Mouse (Mus musculus): ENCODE data around the gene Tmtc2. TPM values are rescaled to one million over a fixed set of nuclear protein-coding genes. Genes with fewer than 3 reads are reported as not detected.

Tmtc2 gene
- polyA plus RNA-seq, 1 experiment from 2014 or later = 9.6 TPM

- H3K27me3 ChIP-seq (ENCODE audit: control insufficient read depth, insufficient read depth, low read length) = no peaks in the 10 kb centered on the region
- no peak overlapping the region for H3K9ac ChIP-seq (ENCODE audit: low read depth, low read length)
- H3K36me3 ChIP-seq (ENCODE audit: control insufficient read depth, insufficient read depth, low read length) = no peaks in the 10 kb centered on the region
- H3K4me1 ChIP-seq (ENCODE audit: control insufficient read depth, insufficient read depth, low read length) = no peaks in the 10 kb centered on the region
- H3K4me3 ChIP-seq (ENCODE audit: low read length) = no peak overlapping the region
- no peaks in the 10 kb centered on the region for H3K9me3 ChIP-seq (ENCODE audit: control insufficient read depth, low read length)
- H3K4me2 ChIP-seq (replicated peaks; ENCODE audit: low read depth, low read length) = no peak overlapping the region
- WGBS = 81% methylated on average over 2 of the region's 2 CpGs
- ATAC-seq (ENCODE audit: low FRiP score, low TSS enrichment) = no peak
- no peak overlapping the region for H3K27ac ChIP-seq (ENCODE audit: low read depth, low read length)
These were observed 223.9 kb downstream of the Tmtc2 start for GRCm38 (mm10) chr10:105350301-105350700.

- ATAC-seq (ENCODE audit: low FRiP score, low TSS enrichment) = no peak
These were observed 228.3 kb downstream of the Tmtc2 start for GRCm38 (mm10) chr10:105345920-105346319.

GRCm38 (mm10) chr10:105332856-105333255 is 241.4 kb downstream of the Tmtc2 start:
- no peak overlapping the region for H3K4me3 ChIP-seq (ENCODE audit: low read length)
- no peak overlapping the region for H3K27ac ChIP-seq (ENCODE audit: low read depth, low read length)
- no peak overlapping the region for H3K4me2 ChIP-seq (replicated peaks; ENCODE audit: low read depth, low read length)
- 77% methylated on average over 2 of the region's 2 CpGs for WGBS
- H3K27me3 ChIP-seq (ENCODE audit: control insufficient read depth, insufficient read depth, low read length) = no peaks in the 10 kb centered on the region
- no peaks in the 10 kb centered on the region for H3K36me3 ChIP-seq (ENCODE audit: control insufficient read depth, insufficient read depth, low read length)
- H3K4me1 ChIP-seq (ENCODE audit: control insufficient read depth, insufficient read depth, low read length) = no peaks in the 10 kb centered on the region
- ATAC-seq (ENCODE audit: low FRiP score, low TSS enrichment) = no peak
- no peaks in the 10 kb centered on the region for H3K9me3 ChIP-seq (ENCODE audit: control insufficient read depth, low read length)
- H3K9ac ChIP-seq (ENCODE audit: low read depth, low read length) = no peak overlapping the region

More at GRCm38 (mm10) chr10:105345920-105346319, 228.3 kb downstream of the Tmtc2 start:
- Histone ChIP-seq H3K9ac (ENCODE audit: low read depth, low read length) (no peak overlapping the region), H3K27me3 (ENCODE audit: control insufficient read depth, insufficient read depth, low read length) (no peaks in the 10 kb centered on the region), H3K27ac (ENCODE audit: low read depth, low read length) (no peak overlapping the region), H3K9me3 (ENCODE audit: control insufficient read depth, low read length) (no peaks in the 10 kb centered on the region), H3K4me2 (replicated peaks; ENCODE audit: low read depth, low read length) (no peak overlapping the region), H3K4me3 (ENCODE audit: low read length) (no peak overlapping the region), H3K36me3 (ENCODE audit: control insufficient read depth, insufficient read depth, low read length) (no peaks in the 10 kb centered on the region), H3K4me1 (ENCODE audit: control insufficient read depth, insufficient read depth, low read length) (no peaks in the 10 kb centered on the region)
- 88% methylated on average over 3 of the region's 3 CpGs for WGBS

GRCm38 (mm10) chr10:105330327-105330726 is 243.9 kb downstream of the Tmtc2 start:
- H3K4me2 ChIP-seq (replicated peaks; ENCODE audit: low read depth, low read length) = no peak overlapping the region
- no peak overlapping the region for H3K9ac ChIP-seq (ENCODE audit: low read depth, low read length)
- H3K9me3 ChIP-seq (ENCODE audit: control insufficient read depth, low read length) = no peaks in the 10 kb centered on the region
- H3K27ac ChIP-seq (ENCODE audit: low read depth, low read length) = no peak overlapping the region
- ATAC-seq (ENCODE audit: low FRiP score, low TSS enrichment) = no peak
- no peaks in the 10 kb centered on the region for H3K36me3 ChIP-seq (ENCODE audit: control insufficient read depth, insufficient read depth, low read length)
- no peaks in the 10 kb centered on the region for H3K4me1 ChIP-seq (ENCODE audit: control insufficient read depth, insufficient read depth, low read length)
- no peaks in the 10 kb centered on the region for H3K27me3 ChIP-seq (ENCODE audit: control insufficient read depth, insufficient read depth, low read length)
- no peak overlapping the region for H3K4me3 ChIP-seq (ENCODE audit: low read length)
- 28% methylated on average over 5 of the region's 5 CpGs for WGBS

GRCm38 (mm10) chr10:105323646-105324192 is 250.5 kb downstream of the Tmtc2 start:
- Histone ChIP-seq H3K27me3 (ENCODE audit: control insufficient read depth, insufficient read depth, low read length) (no peaks in the 10 kb centered on the region), H3K9me3 (ENCODE audit: control insufficient read depth, low read length) (peaks cover 3% of the 10 kb centered on the region; the same call in 1 of the 2 replicates), H3K36me3 (ENCODE audit: control insufficient read depth, insufficient read depth, low read length) (peaks cover 15% of the 10 kb centered on the region; the same call in 1 of the 2 replicates), H3K4me1 (ENCODE audit: control insufficient read depth, insufficient read depth, low read length) (no peaks in the 10 kb centered on the region), H3K4me2 (replicated peaks; ENCODE audit: low read depth, low read length) (no peak overlapping the region), H3K4me3 (ENCODE audit: low read length) (no peak overlapping the region), H3K27ac (ENCODE audit: low read depth, low read length) (no peak overlapping the region), H3K9ac (ENCODE audit: low read depth, low read length) (no peak overlapping the region)
- 37% methylated on average over 4 of the region's 4 CpGs for WGBS
- ATAC-seq (ENCODE audit: low FRiP score, low TSS enrichment) = peak; percentile 60; the same call in 1 of the 2 replicates

- H3K36me3 ChIP-seq (ENCODE audit: control insufficient read depth, insufficient read depth, low read length) = peaks cover 15% of the 10 kb centered on the region; the same call in 1 of the 2 replicates
- H3K9ac ChIP-seq (ENCODE audit: low read depth, low read length) = no peak overlapping the region
- no peaks in the 10 kb centered on the region for H3K27me3 ChIP-seq (ENCODE audit: control insufficient read depth, insufficient read depth, low read length)
- H3K4me2 ChIP-seq (replicated peaks; ENCODE audit: low read depth, low read length) = no peak overlapping the region
- peaks cover 3% of the 10 kb centered on the region; the same call in 1 of the 2 replicates for H3K9me3 ChIP-seq (ENCODE audit: control insufficient read depth, low read length)
- H3K4me3 ChIP-seq (ENCODE audit: low read length) = no peak overlapping the region
- H3K4me1 ChIP-seq (ENCODE audit: control insufficient read depth, insufficient read depth, low read length) = no peaks in the 10 kb centered on the region
- no peak for ATAC-seq (ENCODE audit: low FRiP score, low TSS enrichment)
- no peak overlapping the region for H3K27ac ChIP-seq (ENCODE audit: low read depth, low read length)
- 61% methylated on average over 3 of the region's 3 CpGs for WGBS
These were observed 254.8 kb downstream of the Tmtc2 start for GRCm38 (mm10) chr10:105319299-105320057.

GRCm38 (mm10) chr10:105318869-105319268 is 255.4 kb downstream of the Tmtc2 start:
- Histone ChIP-seq H3K27me3 (ENCODE audit: control insufficient read depth, insufficient read depth, low read length) (no peaks in the 10 kb centered on the region), H3K4me3 (ENCODE audit: low read length) (no peak overlapping the region), H3K4me1 (ENCODE audit: control insufficient read depth, insufficient read depth, low read length) (no peaks in the 10 kb centered on the region), H3K27ac (ENCODE audit: low read depth, low read length) (no peak overlapping the region), H3K4me2 (replicated peaks; ENCODE audit: low read depth, low read length) (no peak overlapping the region), H3K36me3 (ENCODE audit: control insufficient read depth, insufficient read depth, low read length) (peaks cover 15% of the 10 kb centered on the region; the same call in 1 of the 2 replicates), H3K9ac (ENCODE audit: low read depth, low read length) (no peak overlapping the region), H3K9me3 (ENCODE audit: control insufficient read depth, low read length) (peaks cover 3% of the 10 kb centered on the region; the same call in 1 of the 2 replicates)
- no peak for ATAC-seq (ENCODE audit: low FRiP score, low TSS enrichment)
- WGBS = 52% methylated on average over 2 of the region's 2 CpGs

- no peak overlapping the region for H3K9ac ChIP-seq (ENCODE audit: low read depth, low read length)
- no peaks in the 10 kb centered on the region for H3K9me3 ChIP-seq (ENCODE audit: control insufficient read depth, low read length)
- H3K27ac ChIP-seq (ENCODE audit: low read depth, low read length) = no peak overlapping the region
- H3K4me1 ChIP-seq (ENCODE audit: control insufficient read depth, insufficient read depth, low read length) = no peaks in the 10 kb centered on the region
- no peak overlapping the region for H3K4me3 ChIP-seq (ENCODE audit: low read length)
- H3K27me3 ChIP-seq (ENCODE audit: control insufficient read depth, insufficient read depth, low read length) = no peaks in the 10 kb centered on the region
- no peak overlapping the region for H3K4me2 ChIP-seq (replicated peaks; ENCODE audit: low read depth, low read length)
- no peaks in the 10 kb centered on the region for H3K36me3 ChIP-seq (ENCODE audit: control insufficient read depth, insufficient read depth, low read length)
- ATAC-seq (ENCODE audit: low FRiP score, low TSS enrichment) = no peak
- 76% methylated on average over 5 of the region's 5 CpGs for WGBS
These were observed 261.3 kb downstream of the Tmtc2 start for GRCm38 (mm10) chr10:105312986-105313385.

GRCm38 (mm10) chr10:105297560-105297959 is 276.7 kb downstream of the Tmtc2 start:
- Histone ChIP-seq H3K9ac (ENCODE audit: low read depth, low read length) (no peak overlapping the region), H3K36me3 (ENCODE audit: control insufficient read depth, insufficient read depth, low read length) (no peaks in the 10 kb centered on the region; the same call in 1 of the 2 replicates), H3K27me3 (ENCODE audit: control insufficient read depth, insufficient read depth, low read length) (no peaks in the 10 kb centered on the region), H3K4me1 (ENCODE audit: control insufficient read depth, insufficient read depth, low read length) (no peaks in the 10 kb centered on the region), H3K27ac (ENCODE audit: low read depth, low read length) (no peak overlapping the region), H3K9me3 (ENCODE audit: control insufficient read depth, low read length) (no peaks in the 10 kb centered on the region), H3K4me3 (ENCODE audit: low read length) (no peak overlapping the region), H3K4me2 (replicated peaks; ENCODE audit: low read depth, low read length) (no peak overlapping the region)
- no peak for ATAC-seq (ENCODE audit: low FRiP score, low TSS enrichment)
- 74% methylated on average over 3 of the region's 3 CpGs for WGBS
